Mouse (Mus musculus): ENCODE results near the gene Stat5b.
A peak's percentile ranks its signal among the peaks of the same experiment; 100 is the strongest.

Gene Stat5b

GRCm38 (mm10) chr11:100850038-100850777 is at the start of gene Stat5b:
Stat5b (minus strand) TSS chr11:100850724.
- peak; percentile 93 for DNase-seq (ENCODE audit: low read depth)

DNA sequence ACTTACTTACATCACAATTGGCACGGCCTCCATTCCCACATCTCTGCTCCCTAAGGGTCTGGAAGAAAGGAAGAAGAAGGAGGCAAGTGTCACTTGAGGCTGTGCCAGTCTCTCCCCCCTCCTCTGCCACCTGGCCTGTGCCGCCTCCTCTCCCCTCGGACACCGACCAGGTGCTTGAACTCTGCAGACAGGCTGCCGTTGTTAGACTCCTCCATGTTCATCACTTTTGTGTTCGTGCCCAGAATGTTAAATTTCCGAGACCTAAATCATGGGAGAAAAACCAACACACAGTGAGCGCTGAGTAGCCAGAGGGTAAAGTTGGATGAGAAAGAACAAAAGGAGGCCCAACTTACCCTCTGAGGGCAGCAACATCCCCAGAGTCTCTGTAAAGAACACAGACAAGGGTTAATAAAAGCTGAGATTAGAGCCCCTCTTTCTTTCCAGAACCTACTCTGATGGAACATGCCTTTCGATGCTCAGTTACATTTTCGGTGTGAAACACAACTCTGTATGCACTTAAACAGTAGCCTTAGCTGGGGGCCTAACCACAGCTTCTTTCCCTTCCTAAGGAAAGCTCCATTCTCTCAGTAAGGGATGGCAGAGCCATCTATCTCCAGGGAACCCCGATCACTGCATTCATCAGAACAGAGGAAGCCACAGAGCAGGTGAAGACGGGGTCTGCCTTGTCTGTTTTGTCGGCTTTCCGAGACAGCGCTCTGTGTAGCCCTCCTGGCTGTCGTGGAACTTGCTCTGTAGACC is 48.1 kb upstream of the Stat5b start:
- no peak for DNase-seq (ENCODE audit: low read depth)

GRCm38 (mm10) chr11:100897294-100898231 is 47.0 kb upstream of the Stat5b start:
- peak; percentile 82 for DNase-seq (ENCODE audit: low read depth)

GRCm38 (mm10) chr11:100896078-100896477 is 45.6 kb upstream of the Stat5b start:
- no peak for DNase-seq (ENCODE audit: low read depth)

DNA sequence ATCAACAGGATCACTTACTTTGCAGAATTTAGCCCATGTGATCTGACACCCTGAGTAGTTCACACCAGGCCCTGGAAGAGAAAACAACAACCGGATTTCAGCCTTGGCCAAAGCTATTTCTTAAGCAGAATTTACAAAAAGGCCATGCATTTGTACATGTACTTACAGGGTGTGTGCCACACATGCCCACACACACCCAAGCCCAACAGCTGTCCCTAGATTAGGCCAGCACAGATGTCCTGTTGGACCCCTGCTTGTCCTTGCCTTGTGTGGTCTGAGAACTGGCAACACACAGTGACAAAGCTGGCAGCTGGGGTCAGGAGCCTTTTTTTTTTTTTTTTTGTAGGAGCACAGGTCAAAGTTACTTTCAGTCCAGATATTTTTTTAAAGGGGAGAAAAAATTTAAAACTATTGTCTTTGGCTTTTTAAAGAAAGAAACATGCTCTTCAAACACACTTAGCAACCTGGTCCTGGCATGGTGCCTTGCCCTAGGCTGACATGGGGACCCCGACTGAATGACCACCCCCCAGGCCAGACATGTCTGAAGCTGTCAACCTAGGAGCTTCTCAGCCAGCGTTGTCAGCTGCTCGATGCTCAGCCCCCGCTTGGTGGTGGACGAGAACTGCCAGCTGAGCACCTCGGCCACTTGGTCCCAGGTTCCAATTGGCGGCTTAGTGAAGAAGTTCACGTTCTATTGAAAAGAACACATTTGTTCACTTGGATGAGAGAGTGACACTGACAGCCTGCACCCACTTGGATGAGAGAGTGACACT is 43.8 kb upstream of the Stat5b start:
- no peak for DNase-seq (ENCODE audit: low read depth)

DNA sequence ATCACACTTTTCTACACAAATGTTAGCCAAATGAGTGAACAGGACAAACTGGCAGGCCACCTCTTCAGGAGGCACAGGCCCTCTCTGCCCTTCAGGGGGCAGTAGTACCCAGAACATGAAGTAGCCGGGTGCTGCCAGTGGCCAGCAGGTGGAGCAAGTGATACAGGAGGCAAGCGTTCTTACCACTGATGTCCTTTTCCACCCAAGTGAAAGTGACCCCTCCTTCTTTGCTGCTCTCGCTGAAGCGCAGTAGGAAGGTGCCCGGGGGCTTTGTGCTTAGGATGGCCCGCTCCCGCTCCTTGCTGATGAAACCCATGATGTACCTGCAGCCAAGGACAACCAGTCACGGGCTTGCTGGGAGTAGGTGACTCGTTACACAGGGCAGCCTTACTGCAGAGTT is 43.0 kb upstream of the Stat5b start:
- DNase-seq (ENCODE audit: low read depth): peak; percentile 96

DNA sequence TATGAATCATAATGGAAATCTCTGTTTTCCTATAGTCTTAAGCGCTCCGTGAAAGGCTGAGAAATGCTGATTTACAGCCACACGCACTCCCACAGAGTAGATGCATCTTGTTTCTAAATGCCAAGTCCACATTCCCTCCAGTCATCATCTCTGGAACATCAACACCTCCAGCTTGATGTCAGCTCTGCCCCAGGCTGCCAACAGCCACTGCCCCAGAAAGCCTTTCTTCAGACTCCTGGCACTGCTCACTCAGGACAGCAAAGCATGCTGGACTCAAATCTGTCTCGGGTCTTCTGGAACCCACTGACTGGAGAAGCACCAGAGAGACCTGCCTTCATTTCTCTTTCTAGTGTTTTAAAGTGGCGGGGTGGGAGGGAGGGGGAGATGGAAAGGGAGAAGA is 41.9 kb upstream of the Stat5b start:
- no peak for DNase-seq (ENCODE audit: low read depth)

GRCm38 (mm10) chr11:100891256-100892123 is 41.0 kb upstream of the Stat5b start:
- DNase-seq (ENCODE audit: low read depth): peak; percentile 55

- no peak for DNase-seq (ENCODE audit: low read depth)
Measured at GRCm38 (mm10) chr11:100890481-100890880, 40.0 kb upstream of the Stat5b start.

- DNase-seq (ENCODE audit: low read depth): no peak
Measured at GRCm38 (mm10) chr11:100888348-100888820, 37.9 kb upstream of the Stat5b start.

- no peak for DNase-seq (ENCODE audit: low read depth)
Measured at GRCm38 (mm10) chr11:100887764-100888163, 37.2 kb upstream of the Stat5b start.

- DNase-seq (ENCODE audit: low read depth): no peak
Measured at GRCm38 (mm10) chr11:100887236-100887635, 36.7 kb upstream of the Stat5b start.

DNA sequence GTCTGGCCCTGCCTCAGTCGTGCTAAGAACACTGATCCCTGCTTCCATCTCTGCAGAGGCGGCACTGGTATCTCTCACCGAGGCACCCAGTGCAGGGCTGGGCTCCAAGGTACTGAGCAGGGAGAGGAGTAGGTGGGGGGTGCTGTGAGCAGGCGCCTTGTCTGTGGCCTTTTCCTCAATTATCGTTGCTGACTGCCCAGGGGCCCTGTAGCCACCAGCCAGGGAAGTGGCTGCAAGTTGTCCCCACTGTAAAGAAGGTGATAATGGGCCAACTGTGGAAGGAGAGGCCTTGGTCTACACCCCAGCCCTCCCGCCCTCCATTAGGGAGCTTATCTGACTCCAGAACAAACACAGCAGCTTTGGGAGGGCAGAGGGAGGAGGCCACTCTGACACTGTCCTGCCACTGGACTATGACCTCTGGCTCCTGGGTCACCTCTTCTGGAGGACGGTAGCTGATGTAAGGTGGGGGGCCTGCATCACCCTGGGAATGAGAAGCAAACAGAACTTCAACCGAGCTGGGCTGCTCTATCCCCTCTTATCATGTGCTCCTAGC is 35.7 kb upstream of the Stat5b start:
- no peak for DNase-seq (ENCODE audit: low read depth)

DNA sequence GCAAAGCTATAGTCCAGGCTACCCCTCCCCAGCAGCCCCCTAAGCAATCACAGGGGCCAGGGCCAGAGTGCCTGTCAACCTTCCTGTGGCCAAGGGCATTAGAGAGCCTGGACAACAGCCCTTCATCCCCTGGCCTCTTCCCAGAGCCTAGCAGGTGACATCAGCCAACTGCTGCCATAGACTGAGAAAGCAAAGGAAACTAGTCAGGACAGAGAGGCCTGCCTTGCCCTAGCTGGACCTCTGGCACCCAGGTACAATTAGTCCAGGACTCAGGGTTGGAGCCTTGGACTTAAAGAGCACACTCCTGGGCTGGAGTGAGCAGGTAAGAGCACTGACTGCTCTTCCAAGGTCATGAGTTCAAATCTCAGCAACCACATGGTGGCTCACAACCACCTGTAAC is 34.9 kb upstream of the Stat5b start:
- DNase-seq (ENCODE audit: low read depth): no peak

DNA sequence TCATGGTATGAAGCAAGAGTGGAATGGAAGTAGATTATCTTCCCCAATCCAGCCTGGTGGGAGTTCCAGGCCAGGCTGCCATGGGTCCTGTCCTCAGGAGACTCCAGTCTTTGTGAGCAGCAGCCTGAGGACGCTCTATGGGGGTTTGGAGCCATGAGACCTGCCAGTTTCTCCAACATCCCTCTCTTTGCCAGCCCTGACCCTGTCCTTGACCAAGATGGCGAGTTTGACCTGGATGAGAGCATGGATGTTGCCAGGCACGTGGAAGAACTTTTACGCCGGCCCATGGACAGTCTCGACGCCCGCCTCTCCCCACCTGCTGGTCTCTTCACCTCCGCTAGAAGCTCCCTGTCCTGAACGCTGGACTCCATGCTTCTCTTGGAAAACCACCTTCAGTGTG is 33.1 kb upstream of the Stat5b start:
- no peak for DNase-seq (ENCODE audit: low read depth)

- no peak for DNase-seq (ENCODE audit: low read depth)
Measured at GRCm38 (mm10) chr11:100879321-100880078, 29.0 kb upstream of the Stat5b start.

DNA sequence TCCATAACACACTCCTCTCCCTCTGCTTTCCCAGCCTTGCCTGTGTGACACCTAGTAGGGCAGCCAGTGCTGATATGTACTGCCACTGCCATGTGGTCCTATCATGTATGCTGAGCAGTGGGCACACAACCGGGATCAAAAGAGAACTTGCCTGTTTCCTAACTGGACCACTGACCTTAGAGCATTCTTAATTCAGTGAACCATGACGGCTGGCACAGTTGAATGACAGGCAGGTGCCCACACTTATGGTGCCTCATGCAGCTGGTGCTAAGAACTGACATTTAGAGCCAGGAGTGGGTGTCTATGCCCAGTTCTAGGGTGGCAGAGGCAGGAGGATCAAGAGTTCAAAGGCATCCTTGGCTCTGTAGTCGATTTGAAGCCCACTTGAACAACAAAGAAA is 25.2 kb upstream of the Stat5b start:
- no peak for DNase-seq (ENCODE audit: low read depth)

DNA sequence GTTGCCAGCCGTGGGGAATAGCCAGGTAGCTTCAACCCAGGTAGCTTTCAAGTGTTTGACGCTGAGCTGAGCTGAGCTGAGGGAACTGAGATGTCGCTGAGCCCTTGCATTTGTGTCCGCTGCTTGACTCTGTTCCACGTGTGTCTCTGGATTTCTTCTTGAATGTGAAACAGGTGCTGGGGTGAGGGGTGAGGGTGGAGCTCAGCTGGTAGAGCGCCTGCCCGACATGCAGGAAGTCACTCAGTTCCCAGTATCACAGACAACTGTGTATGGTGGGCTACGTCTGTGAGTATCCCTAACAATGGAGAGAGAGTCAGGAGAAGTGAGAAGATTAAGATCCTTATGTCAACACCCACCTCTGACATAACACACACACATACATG is 20.4 kb upstream of the Stat5b start:
- no peak for DNase-seq (ENCODE audit: low read depth)

GRCm38 (mm10) chr11:100870256-100870967 is 19.9 kb upstream of the Stat5b start:
- DNase-seq (ENCODE audit: low read depth): no peak
